Mouse (Mus musculus) heart, postnatal 0 days (tissue): ENCODE results near the gene Gjc2.

ENCODE experiments used
- CTCF ChIP-seq: IDR thresholded peaks from 2 replicates; pipeline ENCODE4 v1.5.1; 2016; ENCODE audit warnings: antibody characterized with exemption, control low read depth, low read depth
- EP300 ChIP-seq: IDR thresholded peaks from 2 replicates; pipeline ENCODE4 v1.6.1; 2016; ENCODE audit warnings: antibody characterized with exemption, low read depth

- TF ChIP-seq CTCF (no peak), EP300 (no peak)
Measured at GRCm38 (mm10) chr11:59225167-59225566, 42.2 kb upstream of the Gjc2 start.
